Mouse (Mus musculus): Measurements from ENCODE around the gene Stra6. TPM values are rescaled to one million over a fixed set of nuclear protein-coding genes. Genes with fewer than 3 reads are reported as not detected.

The Stra6 gene
- total RNA-seq (2014; rRNA removed): 19.6 and 20.8 TPM in 2 replicates
- polyA plus RNA-seq (2015; fragmentation: Nextera tagmentation; extraction: Ambion mirVana): 8.8 and 9.2 TPM in 2 replicates

DNA sequence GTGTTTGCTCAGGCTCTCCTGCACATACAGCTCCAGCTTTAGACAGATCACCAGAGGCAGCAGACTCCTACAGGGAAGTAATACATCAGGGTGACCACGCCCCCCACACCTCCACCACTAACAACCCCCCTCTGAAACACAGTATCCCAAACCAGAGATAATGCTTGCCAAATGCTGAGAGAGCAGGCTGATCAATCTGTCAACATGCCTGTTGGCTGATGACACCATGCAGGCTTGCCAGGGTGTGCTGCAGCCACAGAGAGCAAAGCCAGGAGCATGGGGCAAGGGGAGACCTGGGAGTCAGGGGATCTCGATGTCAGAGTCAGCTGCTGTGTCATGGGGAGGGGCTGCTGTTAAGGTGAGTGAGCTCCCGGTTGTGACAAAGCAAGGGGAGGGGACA, at the start of gene Stra6:
TSS of gene Stra6 (plus strand) at position 258 of the 400 bp plus-strand sequence.
- 37% methylated on average over 3 of the region's 3 CpGs for WGBS
- Histone ChIP-seq H3K4me1 (ENCODE audit: insufficient read depth, low read length) (peaks cover 25% of the 10 kb centered on the region), H3K27me3 (ENCODE audit: insufficient read depth, low read length) (0 out of 2 replicates have a peak, but pooled peaks cover 3% of the 10 kb centered on the region), H3K4me2 (ENCODE audit: low read depth, low read length, poor library complexity, severe bottlenecking) (no peak within 1 kb of the TSS), H3K9ac (replicated peaks; ENCODE audit: low read length, poor library complexity, severe bottlenecking) (no peak within 1 kb of the TSS), H3K9me3 (ENCODE audit: low read length) (no peaks in the 10 kb centered on the region), H3K27ac (ENCODE audit: low read depth, low read length) (no peak within 1 kb of the TSS), H3K4me3 (ENCODE audit: low read depth, low read length) (no peak within 1 kb of the TSS), H3K36me3 (ENCODE audit: insufficient read depth, low read length) (no peaks in the 10 kb centered on the region)
- TF ChIP-seq CTCF (IDR thresholded peaks at IDR 0.05): no peak
- ATAC-seq (ENCODE audit: low FRiP score): no peak
- no peak for DNase-seq (ENCODE audit: low spot score)

DNA sequence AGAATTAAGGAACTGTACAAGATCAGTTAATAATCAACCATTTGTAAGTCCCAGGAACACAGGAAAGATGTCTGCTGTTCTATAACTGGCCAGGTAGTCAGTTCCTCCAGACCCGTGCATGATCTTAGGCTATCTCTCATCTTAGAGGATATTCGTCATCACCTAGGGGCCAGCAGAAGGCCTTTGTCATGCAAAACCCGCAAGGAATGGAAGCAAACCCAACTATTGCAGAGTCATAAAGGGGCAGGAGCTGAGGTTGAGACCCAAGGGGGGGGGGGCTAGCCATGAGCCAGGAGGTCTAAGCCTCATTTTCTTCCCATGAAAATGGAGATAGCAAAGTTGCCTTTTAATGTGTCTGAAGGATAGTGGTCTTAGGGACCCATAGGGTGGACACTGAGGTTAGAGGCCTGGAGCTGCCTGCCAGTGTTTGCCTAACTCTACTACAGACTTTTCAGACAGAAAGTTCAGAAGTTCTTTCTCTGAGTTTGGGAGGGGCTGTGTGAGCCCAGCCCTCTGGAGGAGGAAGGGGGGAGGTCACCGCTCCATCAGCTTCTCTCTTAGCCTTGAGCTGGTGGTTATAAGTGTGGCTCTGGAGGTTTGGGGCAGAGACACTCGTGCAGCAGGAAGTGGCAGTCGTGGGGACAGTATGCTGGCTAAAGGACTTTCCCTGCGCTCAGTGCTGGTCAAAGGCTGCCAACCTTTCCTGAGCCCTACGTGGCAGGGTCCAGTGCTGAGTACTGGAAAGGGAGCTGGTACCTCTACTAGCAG, 49.0 kb upstream of the Stra6 start:
- DNase-seq (ENCODE audit: low spot score): no peak

DNA sequence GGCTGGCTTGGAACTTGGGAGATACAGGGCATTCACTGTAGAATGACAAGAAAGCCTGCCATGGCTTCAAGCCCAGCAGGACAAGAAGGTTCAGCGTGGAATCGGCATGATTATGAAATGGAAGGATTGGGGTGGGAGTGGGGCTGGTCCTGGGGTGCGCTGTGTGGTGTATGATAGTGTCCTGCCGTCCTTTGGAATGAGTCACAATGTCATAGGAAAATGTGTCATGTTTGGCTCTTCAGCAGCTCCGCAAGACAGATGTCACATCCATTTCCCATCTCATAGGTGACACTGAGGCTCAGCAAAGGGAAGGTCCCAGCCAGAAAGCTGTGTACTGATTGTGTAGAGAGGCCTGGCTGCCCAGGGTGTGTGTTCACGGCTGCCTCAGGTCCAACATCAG, 47.7 kb upstream of the Stra6 start:
- no peak overlapping the region for H3K4me3 ChIP-seq (ENCODE audit: low read depth, low read length)
- H3K27ac ChIP-seq (ENCODE audit: low read depth, low read length): no peak overlapping the region
- no peaks in the 10 kb centered on the region for H3K27me3 ChIP-seq (ENCODE audit: insufficient read depth, low read length)
- no peaks in the 10 kb centered on the region for H3K9me3 ChIP-seq (ENCODE audit: low read length)
- no peaks in the 10 kb centered on the region for H3K36me3 ChIP-seq (ENCODE audit: insufficient read depth, low read length)
- WGBS: 77% methylated on average over 6 of the region's 6 CpGs
- H3K4me2 ChIP-seq (ENCODE audit: low read depth, low read length, poor library complexity, severe bottlenecking): no peak overlapping the region
- H3K9ac ChIP-seq (replicated peaks; ENCODE audit: low read length, poor library complexity, severe bottlenecking): no peak overlapping the region
- H3K4me1 ChIP-seq (ENCODE audit: insufficient read depth, low read length): no peaks in the 10 kb centered on the region
- TF ChIP-seq CTCF (IDR thresholded peaks at IDR 0.05): no peak
- no peak for DNase-seq (ENCODE audit: low spot score)
- ATAC-seq (ENCODE audit: low FRiP score): no peak

More for the DNA sequence above, 49.0 kb upstream of the Stra6 start:
- Histone ChIP-seq H3K4me1 (ENCODE audit: insufficient read depth, low read length) (no peaks in the 10 kb centered on the region), H3K27ac (ENCODE audit: low read depth, low read length) (no peak overlapping the region), H3K4me3 (ENCODE audit: low read depth, low read length) (no peak overlapping the region), H3K36me3 (ENCODE audit: insufficient read depth, low read length) (no peaks in the 10 kb centered on the region), H3K27me3 (ENCODE audit: insufficient read depth, low read length) (no peaks in the 10 kb centered on the region), H3K9me3 (ENCODE audit: low read length) (no peaks in the 10 kb centered on the region), H3K4me2 (ENCODE audit: low read depth, low read length, poor library complexity, severe bottlenecking) (no peak overlapping the region), H3K9ac (replicated peaks; ENCODE audit: low read length, poor library complexity, severe bottlenecking) (no peak overlapping the region)
- no peak for ATAC-seq (ENCODE audit: low FRiP score)
- TF ChIP-seq CTCF (IDR thresholded peaks at IDR 0.05): no peak
- WGBS: 67% methylated on average over 8 of the region's 8 CpGs

DNA sequence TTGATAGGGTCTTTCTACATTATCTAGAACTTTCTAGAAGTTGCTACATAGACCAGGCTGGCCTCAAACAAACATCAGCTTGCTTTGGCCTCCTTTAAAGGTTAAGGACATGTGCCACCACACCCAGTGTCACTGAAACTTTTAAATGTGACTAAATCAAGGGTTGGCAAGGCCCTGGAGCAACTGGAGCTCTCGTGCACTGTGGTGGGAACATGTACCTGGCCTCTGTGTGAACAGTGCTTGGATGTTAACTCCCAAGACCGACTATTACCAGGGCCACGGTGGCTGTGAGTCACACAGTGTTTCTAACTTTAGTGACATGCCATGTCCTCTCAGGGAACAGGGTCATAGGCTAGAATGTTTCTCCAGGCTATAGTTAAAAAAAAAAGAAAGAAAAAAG, 46.6 kb upstream of the Stra6 start:
- TF ChIP-seq CTCF (IDR thresholded peaks at IDR 0.05): no peak
- WGBS: 79% methylated on average over 3 of the region's 3 CpGs
- ATAC-seq (ENCODE audit: low FRiP score): no peak

DNA sequence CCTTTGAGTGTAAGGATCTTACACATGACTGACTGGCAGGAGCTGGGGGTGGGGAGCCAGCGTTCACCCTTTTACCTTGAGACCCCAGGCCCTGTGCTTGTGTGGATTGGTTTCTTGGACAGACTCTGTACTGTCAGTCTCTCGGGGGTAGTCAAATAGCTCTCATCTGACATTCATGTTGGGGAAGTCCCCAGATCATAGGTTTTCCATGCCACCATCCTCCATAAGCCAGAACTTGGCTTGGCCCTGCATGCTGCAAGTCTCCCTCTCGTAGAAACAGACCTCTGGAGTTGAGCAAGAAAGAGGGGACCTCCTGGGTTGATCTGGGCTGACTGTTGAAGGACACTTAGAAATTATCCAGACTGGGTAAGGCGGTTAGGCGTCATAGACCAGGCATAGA, 45.2 kb upstream of the Stra6 start:
- Histone ChIP-seq H3K27me3 (ENCODE audit: insufficient read depth, low read length) (no peaks in the 10 kb centered on the region), H3K9me3 (ENCODE audit: low read length) (no peaks in the 10 kb centered on the region), H3K4me1 (ENCODE audit: insufficient read depth, low read length) (no peaks in the 10 kb centered on the region), H3K27ac (ENCODE audit: low read depth, low read length) (no peak overlapping the region), H3K4me2 (ENCODE audit: low read depth, low read length, poor library complexity, severe bottlenecking) (no peak overlapping the region), H3K4me3 (ENCODE audit: low read depth, low read length) (no peak overlapping the region), H3K36me3 (ENCODE audit: insufficient read depth, low read length) (no peaks in the 10 kb centered on the region), H3K9ac (replicated peaks; ENCODE audit: low read length, poor library complexity, severe bottlenecking) (no peak overlapping the region)
- ATAC-seq (ENCODE audit: low FRiP score) (no peak), DNase-seq (ENCODE audit: low spot score) (no peak)
- no peak for TF ChIP-seq CTCF (IDR thresholded peaks at IDR 0.05)
- 88% methylated on average over 5 of the region's 5 CpGs for WGBS

More for the DNA sequence above, 46.6 kb upstream of the Stra6 start:
- H3K27ac ChIP-seq (ENCODE audit: low read depth, low read length): no peak overlapping the region
- no peaks in the 10 kb centered on the region for H3K36me3 ChIP-seq (ENCODE audit: insufficient read depth, low read length)
- no peaks in the 10 kb centered on the region for H3K4me1 ChIP-seq (ENCODE audit: insufficient read depth, low read length)
- no peaks in the 10 kb centered on the region for H3K27me3 ChIP-seq (ENCODE audit: insufficient read depth, low read length)
- H3K9me3 ChIP-seq (ENCODE audit: low read length): no peaks in the 10 kb centered on the region
- DNase-seq (ENCODE audit: low spot score): no peak
- no peak overlapping the region for H3K4me2 ChIP-seq (ENCODE audit: low read depth, low read length, poor library complexity, severe bottlenecking)
- H3K9ac ChIP-seq (replicated peaks; ENCODE audit: low read length, poor library complexity, severe bottlenecking): no peak overlapping the region
- H3K4me3 ChIP-seq (ENCODE audit: low read depth, low read length): no peak overlapping the region

DNA sequence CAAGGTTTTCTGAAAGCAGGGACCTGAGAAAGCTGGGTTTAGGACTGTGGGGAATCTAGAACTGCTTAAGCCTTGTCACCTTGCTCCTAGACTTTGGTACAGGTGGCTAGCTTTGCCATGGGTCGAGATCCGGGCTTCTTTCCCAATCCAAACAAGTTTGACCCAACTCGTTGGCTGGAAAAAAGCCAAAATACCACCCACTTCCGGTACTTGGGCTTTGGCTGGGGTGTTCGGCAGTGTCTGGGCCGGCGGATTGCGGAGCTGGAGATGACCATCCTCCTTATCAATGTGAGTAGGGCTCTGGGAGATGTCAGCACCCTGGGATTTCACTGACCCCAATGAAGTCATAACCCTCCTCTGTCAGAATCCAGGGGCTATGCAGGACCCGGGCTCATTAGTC, 37.6 kb upstream of the Stra6 start:
- Histone ChIP-seq H3K4me1 (ENCODE audit: insufficient read depth, low read length) (no peaks in the 10 kb centered on the region), H3K36me3 (ENCODE audit: insufficient read depth, low read length) (no peaks in the 10 kb centered on the region), H3K4me2 (ENCODE audit: low read depth, low read length, poor library complexity, severe bottlenecking) (no peak overlapping the region), H3K4me3 (ENCODE audit: low read depth, low read length) (no peak overlapping the region), H3K27ac (ENCODE audit: low read depth, low read length) (no peak overlapping the region), H3K9ac (replicated peaks; ENCODE audit: low read length, poor library complexity, severe bottlenecking) (no peak overlapping the region), H3K27me3 (ENCODE audit: insufficient read depth, low read length) (no peaks in the 10 kb centered on the region), H3K9me3 (ENCODE audit: low read length) (no peaks in the 10 kb centered on the region)
- 92% methylated on average over 9 of the region's 9 CpGs for WGBS
- DNase-seq (ENCODE audit: low spot score): no peak
- TF ChIP-seq CTCF (IDR thresholded peaks at IDR 0.05): no peak
- no peak for ATAC-seq (ENCODE audit: low FRiP score)

Measured in midbrain, postnatal 0 days (tissue).